Comparison of ENCODE assay signal across 12 mouse cellular contexts in the genomic region with DNA sequence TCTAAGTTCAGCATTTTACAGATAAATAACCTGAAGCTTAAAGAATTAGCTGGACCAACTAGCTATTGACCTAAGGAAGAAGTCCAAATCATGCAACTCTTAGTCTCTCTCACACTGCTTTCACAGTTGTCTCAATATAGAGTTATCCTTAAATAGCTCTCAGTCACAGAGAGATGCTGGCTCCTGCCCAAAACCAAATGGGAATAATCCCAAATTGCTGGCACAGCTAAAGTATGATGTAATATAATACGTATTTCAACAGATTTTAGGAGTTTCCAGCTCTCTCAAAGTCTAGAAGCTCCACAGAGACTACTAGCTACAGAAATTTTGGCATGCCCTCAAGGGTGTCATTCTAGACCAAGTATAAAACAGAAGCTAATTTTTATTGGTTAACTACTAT. TPM values are rescaled to one million over a fixed set of nuclear protein-coding genes. Genes with fewer than 3 reads are reported as not detected.
DNase-seq lines count a peak whose midpoint lies in the region; ATAC-seq and TF ChIP-seq lines count a peak whose summit lies in the region.
"Had no signal": no experiment of that assay in that cellular context is flagged by ENCODE, and none has a peak within 500 bp of the region (broad histone marks: within the 10 kb centered on the region; RNA-seq: fewer than 3 reads in every experiment).

No protein-coding gene starts in this region.

- 14% methylated on average over 1 of the region's 1 CpGs for WGBS in liver, adult 2 months
- 64% methylated on average over 1 of the region's 1 CpGs for WGBS in liver, embryonic 11.5 days

- H3K27ac ChIP-seq in liver, adult 2 months (replicated peaks; ENCODE audit: insufficient read depth, low read depth, low read length), result no peak overlapping the region
- no peak overlapping the region for H3K27ac ChIP-seq in liver, embryonic 11.5 days (ENCODE audit: low read depth, low read length)

- no peaks in the 10 kb centered on the region for H3K4me1 ChIP-seq in liver, adult 2 months (ENCODE audit: control insufficient read depth, insufficient read depth, low read length)
- H3K4me1 ChIP-seq in liver, embryonic 11.5 days (replicated peaks; ENCODE audit: control insufficient read depth, insufficient read depth, low read length), result no peaks in the 10 kb centered on the region
- H3K4me1 ChIP-seq: megakaryocyte, embryonic 14.5 days had no signal

- H3K9me3 ChIP-seq in liver, embryonic 11.5 days (ENCODE audit: control insufficient read depth, low read length), result no peaks in the 10 kb centered on the region
- H3K9me3 ChIP-seq: megakaryocyte, embryonic 14.5 days had no signal

- H3K4me3 ChIP-seq in liver, adult 2 months (ENCODE audit: insufficient read depth, low read depth, low read length), result no peak overlapping the region
- H3K4me3 ChIP-seq in liver, embryonic 11.5 days (ENCODE audit: low read depth, low read length), result no peak overlapping the region
- H3K4me3 ChIP-seq: erythroblast, embryonic 14.5 days; megakaryocyte, embryonic 14.5 days had no signal

- H3K36me3 ChIP-seq in liver, adult 2 months (ENCODE audit: control insufficient read depth, insufficient read depth, low read length), result no peaks in the 10 kb centered on the region
- H3K36me3 ChIP-seq in liver, embryonic 11.5 days (ENCODE audit: control insufficient read depth, insufficient read depth, low read length), result no peaks in the 10 kb centered on the region

- H3K9ac ChIP-seq in liver, adult 2 months (ENCODE audit: low read depth, low read length), result no peak overlapping the region
- no peak overlapping the region for H3K9ac ChIP-seq in liver, embryonic 11.5 days (ENCODE audit: low read depth, low read length)

- TF ChIP-seq CTCF in liver, adult 2 months (IDR thresholded peaks at IDR 0.05; ENCODE audit: low read depth, low read length), result no peak

- DNase-seq in cerebellum, postnatal 14 days, result peak; percentile 86 to 92
- DNase-seq in cerebellum, adult 8-10 months, result no peak
- peak; percentile 46 for DNase-seq in liver, adult 2 months (ENCODE audit: extremely low read depth, low read depth, low spot score)
- DNase-seq in liver, embryonic 11.5 days (ENCODE audit: low spot score), result no peak
- DNase-seq in heart, postnatal 4 days, result peak; percentile 83
- peak; percentile 14 to 28 for DNase-seq in right cerebral cortex, postnatal 36 days (ENCODE audit: low spot score in 2 of 2)
- DNase-seq in thymus, postnatal 25 days, result no peak
- no peak for DNase-seq in liver
- DNase-seq: B cell, adult 2 months had no signal

- H3K4me2 ChIP-seq in liver, embryonic 11.5 days, result no peak overlapping the region

- H3K79me2 ChIP-seq in liver, adult 2 months (ENCODE audit: control insufficient read depth, insufficient read depth, low read length), result no peaks in the 10 kb centered on the region

- H3K27me3 ChIP-seq in liver, adult 2 months (ENCODE audit: control insufficient read depth, insufficient read depth, low read length), result no peaks in the 10 kb centered on the region
- no peaks in the 10 kb centered on the region for H3K27me3 ChIP-seq in liver, embryonic 11.5 days (replicated peaks; ENCODE audit: control insufficient read depth, insufficient read depth, low read length)
- H3K27me3 ChIP-seq: megakaryocyte, embryonic 14.5 days had no signal

- no peak for TF ChIP-seq POLR2A in liver, adult 2 months (IDR thresholded peaks at IDR 0.05; ENCODE audit: extremely low read depth, insufficient read depth, low read length)

- ATAC-seq in liver, embryonic 11.5 days (replicated peaks; ENCODE audit: low FRiP score), result no peak

RNA-seq across cellular contexts. Expression of gene Tmem196, which starts 15.1 kb away (rescaled TPM):
- total RNA-seq in liver, adult 2 months (2014; rRNA removed), result not detected in 2 replicates
- not detected in 2 replicates for polyA plus RNA-seq in liver, adult 2 months (2012; rRNA removed)
- polyA plus RNA-seq in liver, embryonic 11.5 days (2014; fragmentation: Nextera tagmentation; extraction: Ambion mirVana), result 0.29 TPM in 1 of 2 replicates, not detected in the other
- total RNA-seq in heart, postnatal 4 days (2021), result 1 to 10 TPM; 1.4 to 2.4 TPM
- polyA plus RNA-seq: erythroblast, embryonic 14.5 days; spleen, adult 2 months had no signal

Comparison
In these comparisons a context has a peak if more than half of its experiments do, and no peak if none do; other contexts are left out.
1. DNase-seq: peak in cerebellum, postnatal 14 days (2 of 2), liver, adult 2 months (single experiment), heart, postnatal 4 days (single experiment) and right cerebral cortex, postnatal 36 days (2 of 2); none in cerebellum, adult 8-10 months (single experiment), liver, embryonic 11.5 days (single experiment), thymus, postnatal 25 days (single experiment) and liver (single experiment).